Mouse (Mus musculus): ENCODE data around the gene Btk.

The Btk gene

GRCm38 (mm10) chrX:134582270-134582669, 1.1 kb downstream of the Btk start:
- no peak for DNase-seq (ENCODE audit: low read depth in 2 of 2, low spot score in 2 of 2)

GRCm38 (mm10) chrX:134580528-134581305, 2.7 kb downstream of the Btk start:
- DNase-seq (ENCODE audit: low read depth in 2 of 2, low spot score in 2 of 2): no peak

GRCm38 (mm10) chrX:134577896-134578295, 5.5 kb downstream of the Btk start:
- DNase-seq (ENCODE audit: low read depth in 2 of 2, low spot score in 2 of 2): no peak

- no peak for DNase-seq (ENCODE audit: low read depth in 2 of 2, low spot score in 2 of 2)
These were observed 16.7 kb downstream of the Btk start for GRCm38 (mm10) chrX:134566536-134567222.

GRCm38 (mm10) chrX:134564326-134564725, 19.0 kb downstream of the Btk start:
- no peak for DNase-seq (ENCODE audit: low read depth in 2 of 2, low spot score in 2 of 2)

- no peak for DNase-seq (ENCODE audit: low read depth in 2 of 2, low spot score in 2 of 2)
These were observed 28.9 kb downstream of the Btk start for GRCm38 (mm10) chrX:134554425-134554824.

- no peak for DNase-seq (ENCODE audit: low read depth in 2 of 2, low spot score in 2 of 2)
These were observed 30.0 kb downstream of the Btk start for GRCm38 (mm10) chrX:134553326-134553725.

GRCm38 (mm10) chrX:134550903-134551302, 32.5 kb downstream of the Btk start:
- peak; percentile 7 to 32 for DNase-seq (ENCODE audit: low read depth in 2 of 2, low spot score in 2 of 2)

GRCm38 (mm10) chrX:134547330-134547729, 36.0 kb downstream of the Btk start:
- DNase-seq (ENCODE audit: low read depth in 2 of 2, low spot score in 2 of 2): no peak

- DNase-seq (ENCODE audit: low read depth in 2 of 2, low spot score in 2 of 2): no peak
These were observed 41.4 kb downstream of the Btk start for GRCm38 (mm10) chrX:134541955-134542308.

- peak; percentile 21 to 52 for DNase-seq (ENCODE audit: low read depth in 2 of 2, low spot score in 2 of 2)
These were observed 42.0 kb downstream of the Btk start, which contains the start of gene Timm8a1 for GRCm38 (mm10) chrX:134541145-134541954. Timm8a1 (minus strand) TSS chrX:134541865.

GRCm38 (mm10) chrX:134540414-134541135, 42.8 kb downstream of the Btk start:
- DNase-seq (ENCODE audit: low read depth in 2 of 2, low spot score in 2 of 2): no peak

GRCm38 (mm10) chrX:134539795-134540194, 43.6 kb downstream of the Btk start:
- peak; percentile 9 to 19 for DNase-seq (ENCODE audit: low read depth in 2 of 2, low spot score in 2 of 2)

- no peak for DNase-seq (ENCODE audit: low read depth in 2 of 2, low spot score in 2 of 2)
These were observed 50.0 kb downstream of the Btk start for GRCm38 (mm10) chrX:134533346-134533745.

GRCm38 (mm10) chrX:134525260-134525659, 58.1 kb downstream of the Btk start:
- DNase-seq (ENCODE audit: low read depth in 2 of 2, low spot score in 2 of 2): no peak

GRCm38 (mm10) chrX:134523772-134524171, 59.6 kb downstream of the Btk start:
- DNase-seq (ENCODE audit: low read depth in 2 of 2, low spot score in 2 of 2): no peak

- DNase-seq (ENCODE audit: low read depth in 2 of 2, low spot score in 2 of 2): no peak
These were observed 73.9 kb downstream of the Btk start for GRCm38 (mm10) chrX:134509473-134509872.

GRCm38 (mm10) chrX:134507977-134508376, 75.4 kb downstream of the Btk start:
- no peak for DNase-seq (ENCODE audit: low read depth in 2 of 2, low spot score in 2 of 2)

- no peak for DNase-seq (ENCODE audit: low read depth in 2 of 2, low spot score in 2 of 2)
These were observed 82.7 kb downstream of the Btk start for GRCm38 (mm10) chrX:134500651-134501050.

Measured in CD8-positive naive resting alpha-beta T cell, adult 2 months (primary cell).